Mouse (Mus musculus) hindbrain, embryonic 12.5 days (tissue): ENCODE data around the gene Fam25c. TPM values are rescaled to one million over a fixed set of nuclear protein-coding genes. Genes with fewer than 3 reads are reported as not detected.

Experiments
- polyA plus RNA-seq: library from polyadenylated mRNA; unstranded; fragments of >200 nt; fragmentation: Nextera tagmentation; extraction: Ambion mirVana; gene quantifications from 2 replicates; pipeline ENCODE4 v1.2.1, GENCODE M21; 2016

Fam25c gene
- polyA plus RNA-seq, 1 experiment from 2014 or later = not detected

Other genes starting within 250 kb of the Fam25c start
- 0.05 and 0.10 TPM in 2 replicates for gene Npy4r, start 202.9 kb downstream of the Fam25c start, polyA plus RNA-seq
- gene Gprin2, start 153.8 kb downstream of the Fam25c start, polyA plus RNA-seq = 3.3 and 4.8 TPM in 2 replicates
- 0.36 and 0.59 TPM in 2 replicates for gene Syt15, start 135.8 kb downstream of the Fam25c start, polyA plus RNA-seq
- 8.5 and 9.4 TPM in 2 replicates for gene Shld2, start 44.9 kb downstream of the Fam25c start, polyA plus RNA-seq
- 97.7 and 110 TPM in 2 replicates for gene Glud1, start 44.7 kb downstream of the Fam25c start, polyA plus RNA-seq
- 130 and 136 TPM in 2 replicates for gene Sncg, start 19.4 kb upstream of the Fam25c start, polyA plus RNA-seq
- 7.0 and 7.3 TPM in 2 replicates for gene Mmrn2, start 20.0 kb upstream of the Fam25c start, polyA plus RNA-seq
- 47.6 and 50.4 TPM in 2 replicates for gene Bmpr1a, start 147.9 kb upstream of the Fam25c start, polyA plus RNA-seq
- gene 9230112D13Rik, start 167.4 kb upstream of the Fam25c start, polyA plus RNA-seq = not detected in 2 replicates
- 0.22 and 1.9 TPM in 2 replicates for gene Ldb3, start 233.2 kb upstream of the Fam25c start, polyA plus RNA-seq
- gene Opn4, start 244.7 kb upstream of the Fam25c start, polyA plus RNA-seq = not detected in 2 replicates